Mouse (Mus musculus) T-helper 17 cell (primary cell): ENCODE measurements around the gene Mapk8ip3.

Experiments used
- in situ Hi-C, 2 experiments: fragments of 300-600 bp; cut with MboI, MseI; formaldehyde crosslinking; loops; 1 replicate in 1 of 2; 2 replicates in 1 of 2; pipeline ENCODE4 v1.15.1; 2025; ENCODE audit warnings: high pct_unique_total_duplicates in 2 of 2

Gene Mapk8ip3

DNA sequence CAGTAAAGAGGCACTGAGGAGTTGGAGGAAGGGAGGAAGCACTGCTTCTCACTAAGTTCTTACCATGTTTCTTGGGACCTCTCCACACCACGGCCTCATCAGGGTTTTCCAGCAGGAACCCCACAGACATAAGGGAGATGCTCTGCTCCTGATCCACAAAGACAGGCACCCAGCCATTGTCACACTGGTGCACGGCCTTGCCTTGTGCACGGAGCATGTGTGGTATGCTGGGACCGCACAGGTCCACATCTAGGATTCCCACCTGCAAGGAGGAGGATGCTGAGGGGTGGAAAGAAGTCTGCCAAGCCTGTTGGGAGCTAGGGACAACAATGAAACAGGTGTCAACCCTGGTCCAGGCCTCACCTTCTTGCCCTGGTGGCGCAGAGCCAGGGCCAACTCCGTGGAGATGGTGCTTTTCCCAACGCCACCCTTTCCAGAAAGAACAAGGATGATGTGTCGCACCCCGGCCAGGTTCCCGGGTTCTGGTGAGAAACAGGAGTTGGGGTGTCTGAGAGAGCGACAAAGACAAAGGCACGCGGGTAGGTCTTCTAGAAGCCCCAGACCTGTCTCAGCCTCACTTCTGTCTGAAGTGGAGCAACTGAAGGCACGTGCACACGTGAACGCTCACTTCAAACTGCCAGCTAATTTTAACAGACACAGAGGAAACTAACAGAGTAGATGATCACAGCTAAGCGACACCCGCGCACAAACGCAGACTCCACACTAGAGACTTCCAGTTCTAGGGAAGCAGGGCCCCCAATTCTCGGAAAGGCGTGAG is 51.2 kb downstream of the Mapk8ip3 start:
- in situ Hi-C loops = loop anchor here (5.0 to 10.0 kb wide), 2 partner anchors 141 to 148 kb away; partner anchors contain the start of gene Msrb1 (in 1 of the 2)

DNA sequence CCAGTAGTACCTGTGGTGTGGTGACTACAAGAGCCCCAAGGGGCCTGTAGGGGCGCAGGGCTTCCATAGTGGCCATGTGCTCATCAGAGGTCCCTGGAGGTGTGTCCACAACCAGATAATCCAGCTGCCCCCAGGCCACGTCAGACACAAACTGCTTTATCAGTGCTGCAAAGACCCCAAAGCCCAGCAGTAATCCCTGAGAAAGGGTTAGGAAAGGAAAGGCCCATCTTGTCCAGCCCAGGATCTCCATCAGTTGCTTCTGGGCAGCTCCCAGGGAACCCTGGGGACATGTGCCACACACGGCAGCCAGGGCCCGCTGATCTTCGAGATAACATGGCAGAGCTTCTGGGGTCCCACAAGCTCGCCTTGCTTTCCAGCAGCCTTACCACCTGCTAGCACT is 52.4 kb downstream of the Mapk8ip3 start:
- in situ Hi-C loops = loop anchor here in 1 of 2 experiments (5.0 to 10.0 kb wide), 2 partner anchors 42 to 140 kb away; partner anchors contain the start of gene Hagh

DNA sequence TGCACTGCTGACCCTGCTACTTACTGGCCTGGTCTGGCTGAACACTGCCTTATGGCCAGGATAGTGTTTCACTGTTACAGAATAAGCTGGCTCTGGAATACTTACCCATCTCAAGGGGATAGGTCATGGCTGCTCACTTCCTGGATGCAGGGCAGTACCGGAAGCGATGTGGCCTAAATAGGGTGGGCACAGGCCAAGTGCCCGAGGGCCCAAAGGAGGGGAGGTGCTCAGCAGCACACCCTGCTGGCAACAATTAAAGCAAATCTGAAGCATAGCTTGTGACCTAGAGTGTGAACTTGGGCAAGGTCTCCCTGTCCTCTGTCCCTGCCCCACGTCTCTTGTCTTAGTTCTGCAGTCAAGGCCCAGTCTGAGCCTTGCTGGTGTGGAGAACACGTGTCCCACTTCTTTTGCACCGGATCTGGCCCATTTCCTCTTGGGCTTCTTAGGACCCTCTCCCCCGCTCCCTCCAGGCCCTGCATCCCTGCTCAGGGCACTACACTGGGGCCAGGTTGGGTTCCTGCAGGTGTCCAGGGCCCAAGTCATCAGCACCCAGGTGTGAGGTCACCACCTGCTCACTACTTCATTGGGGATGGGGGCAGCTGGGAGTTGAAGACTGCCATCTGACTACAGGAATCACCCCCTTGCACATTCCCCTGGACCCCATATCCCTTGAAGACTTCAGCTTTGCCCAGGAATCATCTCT is 54.9 kb downstream of the Mapk8ip3 start:
- in situ Hi-C loops = loop anchor here in 1 of 2 experiments (5.0 to 10.0 kb wide), 2 partner anchors 40 to 137 kb away; partner anchors contain the start of gene Hagh

DNA sequence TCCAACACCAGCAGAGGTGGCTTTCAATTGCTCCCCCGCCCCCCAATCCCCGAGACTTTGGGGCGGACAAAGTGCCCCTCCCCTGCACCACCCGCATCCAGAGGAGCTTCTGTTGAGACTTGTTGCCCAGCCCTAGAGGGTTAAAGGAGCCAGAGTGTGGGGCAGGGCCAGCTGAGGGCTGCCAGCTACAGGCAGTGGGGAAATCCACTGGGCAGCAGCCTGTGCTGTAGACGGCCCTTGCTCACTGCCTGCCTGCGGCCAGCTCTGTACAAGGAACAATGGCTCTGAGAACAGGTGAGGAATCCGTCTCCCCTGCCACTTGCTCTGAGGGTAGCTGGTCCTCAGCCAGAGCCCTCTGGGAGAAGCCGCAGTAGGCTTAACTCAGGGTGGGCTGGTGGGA is 58.2 kb downstream of the Mapk8ip3 start:
- in situ Hi-C loops = no loop called here

DNA sequence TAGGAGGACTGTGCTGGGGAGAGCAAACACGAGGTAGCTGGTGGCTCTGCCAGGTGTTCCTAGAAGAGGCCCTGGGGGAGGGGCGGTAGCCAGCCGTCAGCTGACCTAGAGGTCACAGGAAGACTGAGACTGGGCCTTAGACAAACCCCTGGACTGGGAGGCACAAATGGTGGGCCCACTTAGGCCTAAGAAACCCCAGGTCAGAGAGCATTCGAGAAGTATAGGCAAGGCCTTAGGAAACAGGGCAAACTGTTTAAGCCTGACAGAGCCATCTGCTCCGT is 58.7 kb downstream of the Mapk8ip3 start:
- in situ Hi-C loops = no loop called here

- in situ Hi-C loops = no loop called here
Measured at GRCm38 (mm10) chr17:24877336-24878116, 59.3 kb downstream of the Mapk8ip3 start.

DNA sequence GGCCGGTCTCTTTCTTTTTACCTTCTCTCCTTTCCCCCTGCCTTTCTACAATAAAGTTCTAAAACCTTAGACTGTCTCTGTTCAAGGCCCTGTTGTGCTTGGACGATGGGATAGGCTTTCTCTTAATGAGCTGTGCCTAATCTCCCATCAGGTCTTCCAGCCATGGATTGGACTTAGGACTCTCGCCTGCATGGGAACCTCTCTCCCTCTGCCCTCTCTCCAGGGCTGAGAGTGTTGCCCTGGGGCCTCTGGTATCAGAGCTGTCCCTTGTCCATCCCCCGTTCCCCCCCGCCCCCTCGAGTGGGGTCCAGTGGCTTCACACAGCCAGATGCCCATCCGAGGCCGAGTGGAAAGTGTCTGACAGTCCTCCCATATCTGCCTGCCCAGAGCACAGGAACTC is 61.8 kb downstream of the Mapk8ip3 start:
- in situ Hi-C loops = no loop called here

- in situ Hi-C loops = no loop called here
Measured at GRCm38 (mm10) chr17:24874405-24874745, 62.4 kb downstream of the Mapk8ip3 start.

DNA sequence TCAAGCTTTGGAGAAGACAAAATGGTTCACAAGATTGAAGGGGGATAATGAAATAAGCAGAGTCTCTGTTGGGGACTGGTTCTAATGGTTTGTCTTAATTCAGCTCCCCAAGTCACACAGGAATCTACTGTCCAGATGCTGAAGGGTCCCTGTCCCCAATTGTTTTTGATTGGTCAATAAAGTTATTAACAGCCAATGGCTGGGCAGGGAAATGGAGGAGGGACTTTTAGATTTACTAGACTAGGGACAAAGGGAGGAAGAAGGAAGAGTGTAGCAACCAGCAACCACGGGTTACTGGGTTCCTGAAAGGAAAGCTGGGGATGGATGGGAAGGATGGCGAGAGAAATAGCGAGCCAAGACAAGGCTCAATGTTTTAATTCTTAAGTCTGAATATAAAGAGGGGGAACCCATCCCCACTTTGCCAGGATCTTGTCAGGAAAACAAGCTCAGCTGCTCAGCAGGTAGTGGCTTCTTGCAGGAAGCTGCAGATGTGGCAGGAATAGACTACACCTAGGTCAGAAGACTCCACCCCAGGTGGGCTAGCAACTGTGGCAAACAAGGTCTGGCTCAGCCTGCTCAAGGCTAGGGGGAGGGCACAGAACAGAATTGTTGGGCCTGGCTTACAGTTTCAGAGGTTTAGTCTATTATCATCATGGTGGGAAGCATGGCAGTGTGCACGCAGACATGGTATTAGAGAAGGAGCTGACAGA is 62.9 kb downstream of the Mapk8ip3 start:
- in situ Hi-C loops = no loop called here

DNA sequence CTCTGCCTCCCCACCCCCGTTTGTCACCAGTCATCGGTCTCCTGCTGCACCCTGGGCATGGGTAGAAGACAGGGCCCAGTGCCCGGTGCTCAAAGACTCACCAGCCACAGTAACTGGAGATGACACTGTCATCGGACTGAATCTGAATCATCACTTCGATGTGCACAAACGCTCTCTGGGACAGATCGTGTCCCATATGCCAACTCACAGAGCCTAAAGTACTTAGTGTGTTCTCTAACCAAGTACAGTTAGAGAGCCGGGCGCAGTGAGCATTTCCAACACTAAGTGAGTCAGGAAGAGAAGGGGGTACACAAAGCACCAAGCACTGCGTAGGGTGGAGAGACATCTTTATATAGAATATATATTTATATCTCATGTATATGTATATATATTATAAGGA is 68.9 kb downstream of the Mapk8ip3 start:
- in situ Hi-C loops = no loop called here

DNA sequence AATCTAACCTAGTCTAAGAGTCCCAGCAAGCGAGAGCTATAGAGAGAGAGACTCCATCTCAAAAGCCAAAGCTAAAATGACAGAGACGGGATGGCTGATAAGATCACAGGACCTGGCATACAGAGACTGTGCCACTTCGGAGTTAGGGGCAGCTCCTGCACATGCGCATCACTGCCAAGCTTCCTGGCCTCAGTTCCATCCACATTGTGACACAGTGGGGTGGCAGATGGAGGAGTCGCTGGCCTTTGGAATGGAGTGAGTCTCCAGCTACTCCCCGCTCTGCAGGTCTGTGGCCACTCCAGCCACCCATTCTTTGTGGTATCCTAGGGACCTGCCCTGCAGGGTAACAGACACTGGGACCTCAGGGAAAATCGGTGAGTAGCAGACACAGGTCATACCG is 71.0 kb downstream of the Mapk8ip3 start, which contains the start of gene Igfals:
Igfals (plus strand) TSS at position 222 of the 400 bp plus-strand sequence.
- in situ Hi-C loops = no loop called here

DNA sequence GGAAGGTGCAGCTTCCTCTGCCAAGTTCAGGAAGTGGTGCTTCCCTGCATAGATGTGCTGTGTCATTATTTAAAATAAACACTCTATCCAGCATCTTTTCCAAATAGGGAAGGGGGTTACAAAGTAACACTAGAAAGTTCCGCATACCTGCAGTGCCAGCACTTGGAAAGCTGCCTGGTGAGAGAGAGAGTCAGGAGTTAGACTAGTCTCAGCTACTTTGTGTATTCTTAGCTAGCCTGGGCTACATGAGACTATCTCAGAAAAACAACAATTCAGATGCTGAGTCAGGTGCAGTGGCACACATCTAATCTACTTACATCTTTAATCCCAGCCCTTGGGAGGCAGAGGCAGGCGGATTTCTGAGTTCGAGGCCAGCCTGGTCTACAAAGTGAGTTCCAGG is 75.0 kb downstream of the Mapk8ip3 start:
- in situ Hi-C loops = no loop called here

DNA sequence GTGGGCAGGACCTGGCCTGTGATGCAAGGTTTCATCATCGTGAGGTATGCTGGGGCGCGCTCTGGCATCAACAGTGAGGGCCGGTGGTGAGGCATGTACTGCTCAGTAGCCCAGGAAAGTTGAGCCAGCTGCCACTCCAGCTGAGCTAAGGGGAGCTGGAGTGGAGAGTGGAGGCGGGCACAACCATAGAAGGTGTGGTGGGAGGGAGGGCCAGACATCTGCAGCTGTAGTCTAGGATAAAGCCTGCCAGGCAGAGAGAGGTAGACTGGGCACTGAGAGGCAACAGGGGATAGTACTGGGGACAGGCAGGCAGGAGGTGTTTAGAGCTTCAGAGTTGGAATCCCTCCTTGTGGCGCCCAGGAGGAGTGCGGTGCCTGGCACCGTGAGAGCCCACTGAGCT is 76.7 kb downstream of the Mapk8ip3 start:
- in situ Hi-C loops = no loop called here

- in situ Hi-C loops = loop anchor here in 1 of 2 experiments (10.0 kb wide), 1 partner anchor 1546 kb away; no protein-coding TSS in a partner anchor
Measured at GRCm38 (mm10) chr17:24858967-24859366, 77.8 kb downstream of the Mapk8ip3 start.

DNA sequence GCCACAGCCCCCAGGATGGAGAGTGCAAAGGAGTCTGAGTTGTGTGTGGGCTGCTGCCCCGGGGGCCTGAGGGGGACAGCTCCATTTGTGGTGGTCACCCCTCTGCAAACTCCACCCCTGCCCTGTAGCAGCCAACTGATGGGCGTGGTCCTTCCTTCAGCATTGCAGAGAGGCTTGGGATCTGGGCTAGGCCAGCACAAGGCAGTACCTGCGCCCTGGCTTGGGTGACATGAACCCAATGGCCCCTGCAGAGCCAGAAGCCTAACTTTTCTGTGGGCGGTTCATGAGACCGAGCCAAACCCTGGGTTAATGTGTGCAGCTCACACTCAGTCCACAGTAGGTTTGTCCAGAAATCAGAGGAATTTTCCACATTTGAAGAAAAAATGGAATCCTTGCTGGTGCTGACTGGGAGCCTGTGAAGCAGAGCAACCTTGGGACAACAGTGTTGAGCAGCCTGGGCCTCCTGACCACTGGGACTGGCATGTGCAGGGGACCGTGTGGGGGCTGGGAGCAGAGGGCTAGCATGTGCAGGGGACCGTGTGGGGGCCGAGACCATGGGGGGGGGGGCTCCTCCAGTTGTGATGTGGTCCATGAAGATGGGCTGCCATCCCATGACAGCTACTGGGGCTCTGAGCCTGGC is 78.8 kb downstream of the Mapk8ip3 start:
- in situ Hi-C loops = loop anchor here in 1 of 2 experiments (10.0 kb wide), 1 partner anchor 1547 kb away; no protein-coding TSS in a partner anchor

- in situ Hi-C loops = loop anchor here in 1 of 2 experiments (10.0 kb wide), 1 partner anchor 1548 kb away; no protein-coding TSS in a partner anchor
Measured at GRCm38 (mm10) chr17:24856589-24856988, 80.2 kb downstream of the Mapk8ip3 start.

DNA sequence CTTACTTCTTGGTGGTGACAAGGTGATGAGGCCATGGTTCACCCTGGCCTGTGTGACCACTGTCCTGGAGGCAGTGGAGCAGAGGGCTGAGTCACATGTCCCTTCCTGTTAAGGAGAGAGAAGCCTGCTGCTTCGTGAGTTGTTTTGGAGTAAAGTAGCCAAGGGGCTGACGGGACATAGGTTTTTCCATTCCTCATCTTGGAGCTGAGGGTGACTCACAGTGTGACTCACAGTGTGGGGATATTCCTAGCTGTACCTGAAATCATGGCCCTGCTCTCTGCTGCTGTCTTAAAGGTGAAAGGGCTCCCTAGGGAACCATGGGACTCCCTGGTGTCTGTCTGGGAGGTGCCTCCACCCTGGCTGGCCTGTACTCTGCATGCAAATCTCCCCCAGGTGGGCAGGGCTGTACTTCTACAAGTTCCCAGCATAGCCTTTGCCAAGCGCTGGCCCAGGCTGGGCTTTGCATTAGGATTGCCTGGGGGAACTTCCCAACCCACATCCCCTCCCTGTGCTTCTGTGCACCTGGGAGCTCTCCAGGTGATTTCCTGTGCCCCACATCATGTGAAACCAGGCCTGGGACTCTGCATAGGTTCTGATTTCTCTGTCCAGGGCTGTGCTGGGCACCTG is 80.8 kb downstream of the Mapk8ip3 start:
- in situ Hi-C loops = loop anchor here in 1 of 2 experiments (10.0 kb wide), 1 partner anchor 1549 kb away; no protein-coding TSS in a partner anchor

- in situ Hi-C loops = loop anchor here in 1 of 2 experiments (10.0 kb wide), 1 partner anchor 1553 kb away; no protein-coding TSS in a partner anchor
Measured at GRCm38 (mm10) chr17:24851381-24852125, 85.2 kb downstream of the Mapk8ip3 start.

DNA sequence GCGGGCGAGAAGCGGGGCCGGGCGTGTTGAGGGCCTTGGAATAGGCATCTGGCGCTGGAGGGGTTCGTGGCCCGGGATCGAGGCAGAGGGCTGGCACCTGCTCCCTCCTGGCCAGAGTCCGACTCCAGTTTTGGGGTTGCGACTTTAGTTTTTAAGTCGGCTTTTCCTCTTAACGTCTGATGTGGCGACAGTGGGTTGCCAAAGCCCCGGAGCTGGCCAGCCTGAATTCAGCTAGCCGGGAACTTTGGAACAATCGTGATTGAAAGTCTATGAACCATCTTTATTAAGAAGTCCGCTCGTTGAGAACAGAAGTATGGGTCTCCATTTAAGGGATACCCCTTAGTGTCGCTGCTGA is 86.0 kb downstream of the Mapk8ip3 start:
- in situ Hi-C loops = loop anchor here in 1 of 2 experiments (10.0 kb wide), 1 partner anchor 1554 kb away; no protein-coding TSS in a partner anchor
